Mouse (Mus musculus) lung, postnatal 36 days (tissue): ENCODE measurements around the gene Trp73.

Experiments
- DNase-seq: peaks from one replicate; pipeline ENCODE4 v3.0.0; 2022; ENCODE audit warnings: mixed read lengths

Trp73 gene

GRCm38 (mm10) chr4:154140182-154140212 lies at the start of gene Trp73:
Trp73 (minus strand) TSS chr4:154140208.
- DNase-seq = no peak

DNA sequence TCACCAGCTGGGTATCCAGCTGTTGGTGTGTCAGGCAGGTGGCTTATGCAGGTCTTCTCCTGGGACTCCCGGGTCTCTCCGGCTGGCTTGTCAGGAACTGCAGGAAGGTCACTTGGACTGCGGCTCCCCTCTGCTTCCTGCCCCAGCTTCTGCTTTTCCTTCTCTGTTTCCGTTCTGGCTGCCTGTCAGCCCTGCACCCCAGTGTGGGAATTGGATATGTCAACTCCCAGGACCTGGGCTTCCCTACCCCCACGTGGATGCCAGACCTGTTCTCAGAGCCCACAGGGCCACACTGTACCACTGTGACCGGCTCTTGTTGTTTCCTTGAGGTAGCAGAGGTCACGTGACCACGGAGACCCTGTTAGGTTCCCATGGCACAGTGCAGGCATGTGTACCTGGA lies 48.9 kb upstream of the Trp73 start:
- DNase-seq = peak; percentile 46

GRCm38 (mm10) chr4:154186002-154186537 lies 46.1 kb upstream of the Trp73 start:
- DNase-seq = peak; percentile 56

GRCm38 (mm10) chr4:154185001-154185400 lies 45.0 kb upstream of the Trp73 start:
- peak; percentile 73 for DNase-seq

DNA sequence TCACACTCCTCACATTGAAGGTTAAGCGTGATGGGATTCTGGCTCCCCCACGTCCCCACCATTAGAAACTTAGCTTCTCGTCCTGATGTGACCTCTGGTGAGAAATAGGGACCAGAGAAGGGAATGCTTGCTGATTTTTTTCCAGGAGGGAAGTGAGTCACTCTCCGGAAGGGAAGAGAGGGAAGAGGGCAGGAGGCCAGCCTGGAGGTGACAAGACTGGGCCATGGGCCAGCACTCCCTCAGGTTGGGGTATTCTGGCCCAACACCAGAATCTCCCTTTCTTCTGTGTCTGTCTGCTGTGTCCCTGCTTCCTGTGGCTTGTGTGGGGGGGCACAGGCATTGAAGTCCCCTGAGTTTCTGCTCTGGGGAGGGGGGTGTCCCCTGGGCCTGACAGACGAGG lies 43.6 kb upstream of the Trp73 start:
- DNase-seq = peak; percentile 63

DNA sequence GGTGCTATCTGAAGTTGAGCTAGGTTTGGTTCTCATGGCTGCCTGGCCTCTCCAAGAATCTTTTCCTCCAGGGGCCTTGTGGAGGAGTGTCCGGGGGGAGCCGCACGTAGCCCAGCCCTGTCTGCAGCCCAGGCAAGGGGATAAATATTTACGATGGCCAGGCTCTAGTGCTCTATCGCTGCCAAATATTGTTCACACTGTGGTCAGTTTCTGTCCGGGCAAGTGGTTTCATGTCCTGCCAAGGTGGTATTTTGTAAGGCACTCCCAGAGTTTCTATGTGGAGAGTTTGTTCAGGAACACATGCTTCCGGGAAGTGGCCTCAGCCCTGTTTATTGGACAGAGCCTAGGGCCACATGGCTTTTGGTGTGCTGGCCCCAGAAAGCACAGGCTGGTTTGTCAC lies 41.0 kb upstream of the Trp73 start:
- peak; percentile 92 for DNase-seq

DNA sequence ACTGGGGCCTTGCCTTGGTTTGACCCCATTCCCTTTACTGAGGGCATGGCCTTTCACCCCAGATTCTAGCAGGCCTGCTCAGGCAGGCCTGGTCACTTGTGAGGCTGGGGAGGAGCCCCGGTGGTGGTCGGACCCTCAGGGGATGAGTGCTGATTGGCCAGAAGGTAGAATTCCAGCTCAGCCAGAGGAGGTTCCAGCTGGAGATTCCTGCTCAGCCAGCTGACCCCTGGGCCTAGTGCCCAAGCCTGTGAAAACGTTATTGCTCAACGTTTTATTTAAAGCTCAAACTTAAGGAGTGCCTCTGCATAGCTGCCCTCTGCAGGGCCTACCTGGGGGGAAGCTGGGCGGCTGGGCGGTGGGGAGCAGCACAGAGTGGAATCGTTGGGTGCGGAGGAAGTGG lies 37.2 kb upstream of the Trp73 start:
- peak; percentile 88 for DNase-seq

GRCm38 (mm10) chr4:154171931-154172604 lies 32.1 kb upstream of the Trp73 start:
- DNase-seq = no peak

DNA sequence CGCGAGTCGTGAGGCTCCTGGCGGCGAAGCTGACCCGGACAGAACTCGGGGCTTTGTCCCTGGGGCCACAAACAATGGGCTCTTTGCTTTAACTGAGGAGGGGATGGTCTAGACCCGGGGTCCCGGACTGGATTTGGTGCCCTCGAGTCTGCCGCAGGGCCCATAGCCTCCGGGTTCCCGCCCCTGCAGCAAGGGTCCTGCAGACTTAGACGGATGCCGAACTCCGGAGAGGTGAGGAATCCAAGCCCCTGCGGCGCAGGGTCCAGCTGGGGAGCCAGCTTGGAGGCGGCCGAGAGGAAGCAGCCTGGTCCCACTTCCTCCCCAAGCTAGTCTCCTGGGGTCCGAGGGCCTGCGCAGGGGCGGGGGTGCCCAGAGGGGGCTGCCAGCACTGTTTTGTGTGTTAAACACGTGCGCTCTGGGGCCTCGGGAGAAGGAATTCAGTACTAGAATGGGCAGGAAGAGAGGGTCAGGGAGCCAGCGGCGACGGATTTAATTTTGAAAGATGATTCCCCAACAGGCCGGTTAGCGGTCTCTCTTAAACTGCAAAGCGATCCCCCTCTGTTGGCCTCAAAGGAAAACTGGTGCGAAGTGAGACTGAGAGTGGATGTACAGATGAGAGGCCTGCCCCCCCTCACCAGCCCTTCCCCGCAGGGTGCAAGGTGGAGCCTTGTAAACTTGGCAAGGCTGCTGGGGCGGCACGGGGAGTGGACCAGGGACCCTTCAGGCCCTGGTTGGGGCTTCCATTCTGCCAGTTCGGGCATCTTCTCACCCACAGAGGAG lies 31.3 kb upstream of the Trp73 start:
- peak; percentile 74 for DNase-seq

DNA sequence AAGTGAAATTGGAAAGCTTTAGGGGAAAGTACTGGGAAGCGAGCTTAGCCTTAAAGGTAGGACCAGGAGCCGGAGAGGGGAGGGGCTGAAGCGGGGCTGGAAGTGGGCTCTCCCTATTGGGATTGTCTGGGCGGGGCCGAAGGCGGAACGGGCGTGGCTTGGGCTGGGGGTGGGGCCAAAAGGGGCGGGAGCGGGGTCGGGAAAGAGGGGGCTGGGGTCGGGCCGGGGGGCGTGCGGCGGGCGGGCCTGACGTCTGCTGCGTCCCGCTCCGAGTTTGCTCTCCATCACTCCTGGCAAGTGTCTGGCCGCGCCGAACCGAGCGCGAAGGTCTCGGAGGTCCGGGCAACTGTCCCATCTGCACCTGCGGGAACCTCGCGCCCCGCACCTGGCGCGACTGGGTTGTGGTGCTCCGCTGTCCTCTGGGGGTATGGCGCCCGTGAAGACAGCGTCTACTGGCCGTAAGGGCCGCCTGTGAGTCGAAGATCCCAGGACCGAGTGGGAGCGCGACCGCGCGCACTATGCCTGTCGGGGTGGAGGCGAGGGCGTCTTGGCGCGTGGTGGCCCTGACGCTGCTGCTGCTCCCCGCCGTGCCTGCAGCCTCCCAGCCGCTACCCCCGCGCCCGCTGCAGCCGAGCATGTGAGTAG lies 30.6 kb upstream of the Trp73 start, which contains the start of gene Megf6:
Gene Megf6, plus strand, starts transcription at position 225 of the 645 bp plus-strand sequence.
- peak; percentile 85 for DNase-seq

DNA sequence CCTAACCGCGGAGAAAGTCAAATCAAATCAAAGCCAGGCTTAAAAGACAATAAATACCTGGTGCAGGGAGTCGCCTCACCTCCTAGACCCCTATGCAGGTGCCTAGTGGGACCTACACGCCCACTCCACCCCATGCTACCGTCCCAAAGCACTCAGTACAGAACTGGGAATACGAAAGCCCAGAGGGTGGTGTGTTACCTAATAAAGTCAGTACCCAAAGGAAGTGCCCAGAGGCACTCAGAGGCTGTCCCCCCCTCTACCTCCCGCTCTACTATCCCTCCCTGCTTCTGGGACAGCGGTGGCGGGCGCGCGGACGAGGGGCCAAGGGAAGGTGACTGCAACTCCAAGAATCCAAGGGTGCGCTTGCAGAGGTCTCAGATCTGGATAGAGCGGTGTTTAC lies 30.0 kb upstream of the Trp73 start:
- no peak for DNase-seq

- DNase-seq = peak; percentile 92
These were observed 27.0 kb upstream of the Trp73 start for GRCm38 (mm10) chr4:154167053-154167452.

- DNase-seq = peak; percentile 87
These were observed 23.3 kb upstream of the Trp73 start for GRCm38 (mm10) chr4:154163296-154163695.

- DNase-seq = peak; percentile 98
These were observed 20.8 kb upstream of the Trp73 start, which contains the start of gene Tprgl for GRCm38 (mm10) chr4:154160538-154161390. Tprgl (minus strand) TSS chr4:154160666.

DNA sequence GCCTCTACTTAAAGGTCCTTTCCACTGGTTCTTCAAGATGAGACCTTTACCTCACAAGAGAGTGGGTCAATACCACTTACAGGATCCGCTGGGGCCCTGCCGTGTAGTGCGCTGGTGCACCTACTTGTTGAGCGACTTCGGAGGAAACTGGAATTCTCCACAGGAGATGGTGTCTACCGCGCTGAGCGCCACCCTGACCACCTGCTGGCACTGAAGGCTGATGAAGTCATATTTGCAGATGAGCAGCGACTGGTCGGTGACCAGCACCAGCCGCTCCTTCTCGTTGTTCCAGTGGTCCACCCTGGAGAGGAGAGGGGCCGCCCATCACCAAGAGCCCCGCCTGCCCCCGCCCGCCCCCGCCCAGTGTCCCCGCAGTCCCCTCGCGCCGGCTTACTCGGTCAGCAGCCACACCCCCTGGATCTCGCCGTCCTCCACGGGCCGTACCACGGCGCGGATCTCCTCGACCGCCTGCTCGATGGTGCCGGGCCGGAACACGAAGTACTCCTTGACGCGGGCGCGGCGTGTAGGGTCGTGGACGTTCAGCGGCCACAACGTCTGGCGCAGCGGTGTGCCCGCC lies 20.0 kb upstream of the Trp73 start:
- DNase-seq = peak; percentile 41

- peak; percentile 95 for DNase-seq
These were observed 19.0 kb upstream of the Trp73 start for GRCm38 (mm10) chr4:154159002-154159401.

DNA sequence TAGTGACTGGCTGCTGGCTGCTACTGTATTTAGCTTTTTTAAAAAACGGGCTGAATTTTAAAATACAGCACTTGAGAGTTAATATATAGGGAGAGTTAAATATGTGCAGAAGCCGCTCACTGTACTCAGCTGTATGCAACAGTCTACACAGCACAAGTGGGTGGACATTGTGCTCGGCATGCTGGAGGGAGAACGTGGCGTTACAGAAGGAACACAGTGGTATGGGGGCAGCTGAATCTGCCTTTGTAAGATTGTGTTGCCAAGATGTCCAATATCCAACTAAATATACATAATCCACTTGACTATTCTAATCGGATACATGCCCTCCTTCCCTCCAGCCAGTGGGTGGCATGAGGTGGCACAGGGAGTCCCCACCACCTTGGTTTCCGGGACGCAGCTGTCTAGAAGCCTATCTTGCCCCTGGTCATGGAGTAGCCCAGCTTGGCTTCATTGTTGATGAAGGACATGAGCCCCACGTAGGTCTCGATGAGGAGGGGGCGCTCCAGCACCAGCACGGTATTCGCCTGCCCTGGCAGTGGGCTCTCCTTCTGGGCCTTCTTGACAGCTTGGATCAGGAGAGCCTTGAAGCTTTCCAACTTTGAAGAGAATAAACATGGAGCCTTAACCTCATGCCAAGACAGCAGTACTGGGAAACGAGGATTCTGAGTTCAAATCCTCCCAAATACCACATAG lies 18.1 kb upstream of the Trp73 start:
- no peak for DNase-seq

DNA sequence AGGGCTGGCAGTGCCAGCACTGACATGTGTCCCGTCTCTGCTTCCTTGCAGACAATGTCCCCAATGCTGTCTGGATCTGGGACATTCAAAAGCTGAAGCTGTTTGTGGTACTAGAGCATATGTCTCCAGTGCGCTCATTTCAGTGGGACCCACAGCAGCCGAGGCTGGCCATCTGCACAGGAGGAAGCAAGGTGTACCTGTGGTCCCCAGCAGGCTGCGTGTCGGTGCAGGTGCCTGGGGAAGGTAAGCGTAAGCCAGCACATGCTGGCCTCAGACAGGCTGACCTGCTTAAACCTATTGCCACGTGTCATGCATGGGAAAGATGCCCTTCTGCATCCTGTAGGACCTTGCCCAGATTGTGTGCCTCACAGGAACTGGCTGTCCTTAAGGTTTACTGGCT lies 16.0 kb upstream of the Trp73 start:
- no peak for DNase-seq

GRCm38 (mm10) chr4:154154104-154154503 lies 14.1 kb upstream of the Trp73 start:
- no peak for DNase-seq

- DNase-seq = no peak
These were observed 6.3 kb upstream of the Trp73 start for GRCm38 (mm10) chr4:154146342-154146741.

- DNase-seq = no peak
These were observed 4.7 kb upstream of the Trp73 start for GRCm38 (mm10) chr4:154144712-154145111.
